Mouse (Mus musculus) kidney, adult 10 weeks (tissue): ENCODE results near the gene Unc5b. TPM values are rescaled to one million over a fixed set of nuclear protein-coding genes. Genes with fewer than 3 reads are reported as not detected.

Experiments
- polyA plus RNA-seq: library from polyadenylated mRNA; stranded (reverse); fragments of 350-450 nt; fragmentation: Illumina TruSeq; extraction: RNeasy Lipid Tissue Mini Kit (QIAGEN cat#74804); gene quantifications from one replicate; pipeline ENCODE4 v1.2.3, GENCODE M21; 2014; ENCODE audit warnings: low read depth, low replicate concordance

The Unc5b gene
- polyA plus RNA-seq, result 0.65 TPM

GRCm38 (mm10) chr10:60831379-60831778 lies at the start of gene Unc5b:
Unc5b (minus strand) TSS chr10:60831581.

GRCm38 (mm10) chr10:60752040-60753020 lies 79.1 kb downstream of the Unc5b start, which contains the start of gene Slc29a3:
Slc29a3 (minus strand) TSS chr10:60752794.

Other genes starting within 250 kb of the Unc5b start
- gene Cdh23, start 135.1 kb downstream of the Unc5b start, polyA plus RNA-seq, result not detected
- 63.4 TPM for gene Slc29a3, start 78.8 kb downstream of the Unc5b start, polyA plus RNA-seq